Mouse (Mus musculus): Measurements from ENCODE around the gene Tbcel. TPM values are rescaled to one million over a fixed set of nuclear protein-coding genes. Genes with fewer than 3 reads are reported as not detected.

The Tbcel gene
- total RNA-seq, 2 experiments from 2014 or later, result 19.0 to 20.1 TPM

- intact Hi-C loops (cut with DNase I), result no loop called here
- DNase-seq (ENCODE audit: low spot score), result no peak
Observed at GRCm38 (mm10) chr9:42457501-42457900, 50.1 kb downstream of the Tbcel start.

- no peak for DNase-seq (ENCODE audit: low spot score)
- intact Hi-C loops (cut with DNase I), result no loop called here
Observed at GRCm38 (mm10) chr9:42454364-42454763, 53.2 kb downstream of the Tbcel start.

- intact Hi-C loops (cut with DNase I), result no loop called here
Observed at GRCm38 (mm10) chr9:42449043-42449442, 58.6 kb downstream of the Tbcel start.

GRCm38 (mm10) chr9:42442100-42442499, 65.5 kb downstream of the Tbcel start:
- intact Hi-C loops (cut with DNase I), result no loop called here
- no peak for DNase-seq (ENCODE audit: low spot score)

More at GRCm38 (mm10) chr9:42449043-42449442, 58.6 kb downstream of the Tbcel start:
- DNase-seq (ENCODE audit: low spot score), result no peak

- intact Hi-C loops (cut with DNase I), result no loop called here
- DNase-seq (ENCODE audit: low spot score), result no peak
Observed at GRCm38 (mm10) chr9:42441234-42441633, 66.4 kb downstream of the Tbcel start.

GRCm38 (mm10) chr9:42439446-42439845, 68.2 kb downstream of the Tbcel start:
- no peak for DNase-seq (ENCODE audit: low spot score)
- intact Hi-C loops (cut with DNase I), result no loop called here

- intact Hi-C loops (cut with DNase I), result no loop called here
- DNase-seq (ENCODE audit: low spot score), result no peak
Observed at GRCm38 (mm10) chr9:42432155-42432554, 75.5 kb downstream of the Tbcel start.

- intact Hi-C loops (cut with DNase I), result no loop called here
- DNase-seq (ENCODE audit: low spot score), result no peak
Observed at GRCm38 (mm10) chr9:42431606-42432005, 76.0 kb downstream of the Tbcel start.

GRCm38 (mm10) chr9:42428060-42428924, 79.3 kb downstream of the Tbcel start:
- DNase-seq (ENCODE audit: low spot score), result no peak
- intact Hi-C loops (cut with DNase I), result no loop called here

GRCm38 (mm10) chr9:42426661-42427358, 80.8 kb downstream of the Tbcel start:
- intact Hi-C loops (cut with DNase I), result no loop called here
- no peak for DNase-seq (ENCODE audit: low spot score)

- DNase-seq (ENCODE audit: low spot score), result no peak
- intact Hi-C loops (cut with DNase I), result no loop called here
Observed at GRCm38 (mm10) chr9:42423649-42424048, 84.0 kb downstream of the Tbcel start.

- DNase-seq (ENCODE audit: low spot score), result no peak
- intact Hi-C loops (cut with DNase I), result no loop called here
Observed at GRCm38 (mm10) chr9:42419687-42420086, 87.9 kb downstream of the Tbcel start.

GRCm38 (mm10) chr9:42418786-42419185, 88.8 kb downstream of the Tbcel start:
- intact Hi-C loops (cut with DNase I), result no loop called here
- no peak for DNase-seq (ENCODE audit: low spot score)

- intact Hi-C loops (cut with DNase I), result no loop called here
- no peak for DNase-seq (ENCODE audit: low spot score)
Observed at GRCm38 (mm10) chr9:42417352-42417952, 90.2 kb downstream of the Tbcel start.

GRCm38 (mm10) chr9:42415184-42415583, 92.4 kb downstream of the Tbcel start:
- no peak for DNase-seq (ENCODE audit: low spot score)
- intact Hi-C loops (cut with DNase I), result no loop called here

GRCm38 (mm10) chr9:42413345-42413744, 94.3 kb downstream of the Tbcel start:
- intact Hi-C loops (cut with DNase I), result no loop called here
- no peak for DNase-seq (ENCODE audit: low spot score)

GRCm38 (mm10) chr9:42411296-42411695, 96.3 kb downstream of the Tbcel start:
- no peak for DNase-seq (ENCODE audit: low spot score)
- intact Hi-C loops (cut with DNase I), result no loop called here

- intact Hi-C loops (cut with DNase I), result no loop called here
Observed at GRCm38 (mm10) chr9:42405736-42406135, 101.9 kb downstream of the Tbcel start.

GRCm38 (mm10) chr9:42401486-42401885, 106.1 kb downstream of the Tbcel start:
- DNase-seq (ENCODE audit: low spot score), result no peak
- intact Hi-C loops (cut with DNase I), result no loop called here

More at GRCm38 (mm10) chr9:42405736-42406135, 101.9 kb downstream of the Tbcel start:
- DNase-seq (ENCODE audit: low spot score), result no peak

GRCm38 (mm10) chr9:42399829-42400228, 107.8 kb downstream of the Tbcel start, which contains the start of gene Tecta:
Tecta (minus strand) TSS chr9:42399929.
- DNase-seq (ENCODE audit: low spot score), result no peak
- intact Hi-C loops (cut with DNase I), result loop anchor here (10.0 kb wide), 1 partner anchor 385 kb away; no protein-coding TSS in a partner anchor
